Mouse (Mus musculus) embryonic fibroblast, embryonic 13.5 days (primary cell): Measurements from ENCODE around the gene Cntn4.

Experiments used
- CTCF ChIP-seq: IDR thresholded peaks from 2 replicates; pipeline ENCODE4 v1.5.1; 2011; ENCODE audit warnings: mild to moderate bottlenecking, control low read depth, low read length, moderate library complexity, borderline replicate concordance; ENCODE audit not compliant: insufficient read depth
- POLR2A ChIP-seq: IDR thresholded peaks from 2 replicates; pipeline ENCODE4 v1.6.1; 2011; ENCODE audit warnings: low read depth, mild to moderate bottlenecking, control low read depth, low read length, moderate library complexity

- TF ChIP-seq POLR2A (no peak), CTCF (no peak)
Observed at GRCm38 (mm10) chr6:106423471-106423870, 746.0 kb downstream of the Cntn4 start.
